Mouse (Mus musculus) B cell, adult 2 months (primary cell): ENCODE measurements around the gene Txnrd1.

Experiments used
- DNase-seq, 2 experiments: peaks; one replicate each; pipeline ENCODE4 v3.0.0; 2022

Gene Txnrd1

DNA sequence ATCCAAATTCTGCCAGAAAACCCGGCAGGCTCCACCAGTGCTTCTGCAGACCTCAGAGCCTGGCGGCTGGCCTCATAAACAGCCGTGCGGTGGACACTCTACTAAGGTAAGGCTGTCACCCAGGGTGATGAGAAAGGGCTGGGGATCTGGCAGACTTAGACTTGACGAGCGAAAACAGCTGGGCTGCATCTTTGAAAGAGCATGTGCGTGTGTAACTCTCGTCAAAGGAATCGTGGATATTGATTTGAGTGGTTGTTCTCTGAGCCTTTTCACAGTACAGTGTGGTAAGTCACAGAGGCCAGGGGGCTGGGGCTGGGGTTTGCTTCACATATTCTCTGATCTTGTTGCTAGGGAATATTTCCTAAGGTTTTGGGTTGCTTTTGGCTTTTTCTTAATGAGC lies at the start of gene Txnrd1:
Gene Txnrd1 (plus strand): TSS at position 26 of the 400 bp plus-strand sequence.
- no peak for DNase-seq

GRCm38 (mm10) chr10:82789181-82789580 lies 44.6 kb upstream of the Txnrd1 start:
- no peak for DNase-seq

- DNase-seq = no peak
Observed at GRCm38 (mm10) chr10:82790504-82790903, 43.2 kb upstream of the Txnrd1 start.

DNA sequence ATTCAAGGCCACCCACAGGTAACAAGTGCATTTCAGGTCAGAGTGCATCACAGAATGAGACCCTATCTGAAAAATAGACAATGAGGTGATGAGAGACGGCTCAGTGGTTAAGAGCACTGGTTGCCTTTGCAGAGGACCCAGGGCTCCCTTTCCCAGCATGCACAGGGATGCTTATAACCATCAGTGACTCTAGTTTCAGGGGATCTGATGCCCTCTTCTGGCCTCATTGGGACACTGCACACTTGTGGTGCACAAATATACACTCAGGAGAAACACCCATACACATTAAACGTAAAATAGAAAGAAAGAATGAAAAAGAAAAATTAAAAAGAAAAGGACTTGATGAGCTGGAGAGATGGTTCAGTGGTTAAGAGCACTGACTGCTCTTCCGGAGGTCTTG lies 42.0 kb upstream of the Txnrd1 start:
- DNase-seq = no peak

DNA sequence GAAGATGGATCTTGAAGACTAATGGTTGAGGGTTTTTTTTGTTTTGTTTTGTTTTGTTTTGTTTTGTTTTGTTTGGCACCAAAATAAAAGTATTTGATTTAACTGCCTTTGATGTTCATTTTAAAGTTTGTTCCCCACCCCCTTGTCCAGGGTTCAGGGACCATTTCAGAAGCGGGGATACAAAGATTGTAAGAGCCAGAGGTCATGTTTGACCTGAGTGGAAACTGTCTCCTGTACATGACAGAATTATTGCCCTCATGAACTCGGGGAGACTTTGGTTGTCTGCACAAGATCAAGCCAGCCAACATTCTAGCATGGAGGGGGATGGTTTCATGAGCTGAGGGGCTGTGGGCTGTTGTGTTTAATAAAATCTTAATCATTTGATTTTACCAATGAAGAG lies 41.4 kb upstream of the Txnrd1 start:
- DNase-seq = no peak

DNA sequence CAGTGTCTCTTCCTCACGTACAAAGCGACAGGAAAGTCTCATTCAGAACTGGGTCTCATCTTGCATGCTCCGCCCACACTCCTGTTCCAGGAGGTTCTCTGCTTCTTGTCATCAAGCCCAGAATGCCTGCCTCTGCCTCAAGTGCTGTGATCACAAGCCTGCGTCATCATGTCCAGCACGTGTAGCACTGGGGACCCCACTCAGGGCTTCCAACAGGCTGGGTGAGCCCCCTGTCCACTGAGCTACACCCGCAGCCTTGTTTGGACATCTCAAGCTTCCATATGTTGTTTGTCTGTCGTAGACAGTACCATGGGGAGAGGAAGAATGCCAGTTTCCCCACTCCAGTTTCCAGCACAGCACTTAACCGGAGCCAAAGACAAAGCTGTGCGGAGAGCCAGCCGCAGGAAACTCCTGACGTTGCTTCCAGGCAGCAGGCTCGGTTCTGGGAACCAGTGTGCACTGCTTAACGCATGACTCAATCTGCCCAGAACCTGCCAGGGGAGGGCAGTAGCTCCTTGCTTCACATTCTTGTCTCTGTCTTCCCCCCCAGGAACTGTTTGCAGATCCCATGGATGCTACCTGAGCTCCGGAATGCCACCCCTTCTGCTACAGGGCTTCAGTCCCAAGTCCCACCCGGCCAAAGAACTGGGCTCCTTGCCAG lies 38.5 kb upstream of the Txnrd1 start:
- DNase-seq = peak; percentile 21 to 28

DNA sequence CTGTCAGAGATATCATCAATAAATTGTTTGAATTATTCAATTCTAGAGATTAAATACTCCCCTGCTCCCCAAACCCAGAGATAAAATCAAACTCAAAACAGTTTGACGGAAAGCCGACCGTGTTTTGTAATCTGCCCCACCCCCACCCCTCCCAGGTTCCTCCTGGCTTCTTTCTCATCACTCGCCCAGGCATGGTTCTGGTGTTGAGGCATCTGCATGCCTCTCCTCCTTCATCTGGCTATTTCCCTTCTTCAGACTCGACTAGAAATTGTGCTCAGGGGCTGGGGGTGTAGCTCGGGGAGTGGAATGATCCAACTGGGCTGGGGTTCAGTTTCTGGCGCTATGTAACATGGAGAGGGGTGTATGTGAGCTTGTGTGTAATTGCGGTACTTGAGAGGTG lies 38.0 kb upstream of the Txnrd1 start:
- no peak for DNase-seq

DNA sequence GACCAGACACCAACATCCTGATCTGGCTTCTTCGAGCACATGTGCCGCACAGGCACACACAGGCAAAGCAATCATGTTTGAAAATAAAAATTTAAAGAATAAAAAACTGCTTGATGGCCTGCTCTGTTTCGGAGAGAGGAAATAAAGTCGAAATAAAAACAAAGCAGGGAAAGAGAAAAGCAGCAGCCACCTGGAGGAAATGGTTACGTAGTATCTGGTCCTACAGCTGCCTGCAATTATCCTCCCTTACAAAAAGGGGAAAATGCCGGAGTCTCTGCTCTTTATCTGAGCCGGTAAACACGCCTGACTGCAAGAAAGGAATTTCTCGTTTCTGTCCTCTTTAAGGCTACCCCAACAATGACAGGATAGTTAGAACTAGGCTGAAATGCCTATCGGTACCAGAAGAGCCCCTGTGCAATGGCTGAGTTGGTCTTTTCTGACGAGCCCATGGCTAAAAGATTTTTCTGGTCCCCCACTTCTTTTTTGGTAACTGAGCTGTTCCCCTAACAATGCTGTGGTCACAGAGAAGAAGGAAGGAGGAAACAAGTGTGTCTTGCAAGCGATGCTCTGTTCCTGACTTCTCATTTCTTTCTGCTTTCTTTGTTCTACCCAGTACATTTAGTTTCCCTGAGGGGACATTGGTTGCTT lies 37.2 kb upstream of the Txnrd1 start:
- no peak for DNase-seq

GRCm38 (mm10) chr10:82797119-82797491 lies 36.6 kb upstream of the Txnrd1 start:
- DNase-seq = peak in 1 of 2 experiments; percentile 29

DNA sequence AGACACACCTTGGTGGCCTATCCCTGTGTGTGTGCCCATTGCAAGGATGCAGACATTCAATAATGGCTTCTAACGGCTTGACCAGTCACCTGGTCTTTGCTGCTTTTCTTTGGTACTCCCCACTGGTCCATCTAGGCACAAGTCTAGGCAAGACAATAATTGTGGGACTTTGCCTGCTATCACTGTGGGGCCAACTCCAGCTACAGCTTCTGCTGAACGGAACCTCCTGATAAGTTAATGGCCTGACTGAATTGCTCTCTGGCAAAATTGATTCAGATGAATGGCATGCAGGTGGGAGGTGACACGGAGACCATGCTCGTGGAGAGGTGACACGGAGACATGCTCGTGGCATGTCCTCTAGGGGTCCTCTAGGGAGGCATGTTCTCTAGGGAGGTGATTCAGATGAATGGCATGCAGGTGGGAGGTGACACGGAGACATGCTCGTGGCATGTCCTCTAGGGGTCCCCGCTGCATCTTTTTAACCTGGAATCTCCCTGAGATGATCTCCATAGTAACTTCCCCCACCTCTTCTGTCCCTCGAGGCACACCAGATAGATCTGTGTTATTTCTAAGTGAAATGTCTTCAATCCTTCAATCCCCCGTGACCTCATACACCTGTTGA lies 35.3 kb upstream of the Txnrd1 start:
- peak; percentile 26 to 38 for DNase-seq

DNA sequence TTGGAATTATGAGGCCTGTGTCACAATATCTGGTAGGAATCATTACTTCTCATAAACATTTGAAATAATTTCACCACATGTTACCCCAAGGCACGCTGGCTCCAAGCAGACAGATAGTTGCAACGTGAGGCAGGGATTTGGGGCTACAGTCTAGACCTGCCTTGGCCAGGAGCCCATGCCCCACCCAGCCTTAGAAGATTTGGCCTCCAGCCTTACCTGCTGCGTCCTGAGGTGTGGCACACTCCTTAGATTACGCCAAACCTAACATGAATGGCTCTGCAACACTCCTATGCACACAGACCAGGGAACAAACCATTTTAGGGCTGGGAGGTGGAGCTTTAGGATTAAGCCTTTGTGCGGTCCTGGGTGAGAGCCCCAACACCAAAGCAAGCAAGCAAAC lies 33.7 kb upstream of the Txnrd1 start:
- DNase-seq = no peak

DNA sequence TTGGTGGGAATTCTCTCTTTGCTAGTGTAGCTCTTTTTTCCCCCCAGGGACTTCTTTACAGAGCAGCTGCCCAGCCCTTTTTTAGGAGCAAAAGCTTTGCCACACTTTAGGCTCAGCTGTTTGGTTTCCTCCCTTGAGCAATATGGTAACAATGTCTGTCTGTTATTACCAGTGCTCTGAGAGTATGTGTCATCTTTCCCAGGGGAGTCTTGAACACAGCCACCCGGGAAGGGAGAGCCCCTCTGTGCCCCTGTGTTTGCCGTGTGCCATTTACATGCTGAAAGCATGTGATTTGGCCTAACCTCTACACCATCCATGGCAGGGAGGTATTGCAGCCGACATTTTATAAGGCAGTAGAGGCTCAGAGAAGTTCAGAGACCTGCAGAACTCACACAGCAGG lies 29.4 kb upstream of the Txnrd1 start:
- DNase-seq = no peak

GRCm38 (mm10) chr10:82805111-82805510 lies 28.6 kb upstream of the Txnrd1 start:
- no peak for DNase-seq

DNA sequence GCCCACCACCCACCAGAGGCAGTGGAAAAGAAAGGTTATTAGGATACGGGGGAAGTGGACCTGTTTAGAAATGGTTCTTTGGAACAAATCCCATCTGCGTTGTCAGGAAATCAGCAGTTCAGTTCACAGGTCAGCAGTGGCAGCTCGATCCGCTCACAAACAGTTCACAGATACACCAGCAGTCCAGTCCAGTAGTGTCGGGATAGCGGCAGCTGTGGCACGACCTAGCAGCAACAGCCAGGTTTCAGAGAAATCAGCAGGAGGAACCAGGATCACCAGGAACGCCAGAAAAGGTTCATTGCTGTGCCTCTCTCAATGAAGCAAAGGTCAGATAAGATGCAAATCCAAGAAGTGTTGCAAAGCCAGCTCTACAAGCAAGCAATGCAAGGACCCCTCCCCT lies 27.3 kb upstream of the Txnrd1 start:
- no peak for DNase-seq

- no peak for DNase-seq
Observed at GRCm38 (mm10) chr10:82807238-82807637, 26.5 kb upstream of the Txnrd1 start.

DNA sequence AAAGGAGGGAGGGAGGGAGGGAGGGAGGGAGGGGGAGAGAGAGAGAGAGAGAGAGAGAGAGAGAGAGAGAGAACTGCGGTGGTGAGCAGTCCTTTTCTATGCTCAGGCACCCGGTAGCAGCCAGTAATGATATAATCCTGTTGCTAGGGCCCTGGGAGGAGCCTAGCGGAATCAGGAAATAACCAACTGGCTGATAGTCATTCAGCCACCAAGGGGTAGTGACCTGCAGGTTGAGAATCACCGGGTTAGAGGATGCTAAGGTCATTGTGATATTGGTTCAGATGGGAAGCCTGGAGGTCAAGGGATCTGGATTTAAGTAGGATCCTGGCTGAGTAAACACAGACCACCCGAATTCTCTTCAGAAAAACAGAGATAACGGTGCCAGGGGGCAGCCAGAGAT lies 25.6 kb upstream of the Txnrd1 start:
- no peak for DNase-seq

DNA sequence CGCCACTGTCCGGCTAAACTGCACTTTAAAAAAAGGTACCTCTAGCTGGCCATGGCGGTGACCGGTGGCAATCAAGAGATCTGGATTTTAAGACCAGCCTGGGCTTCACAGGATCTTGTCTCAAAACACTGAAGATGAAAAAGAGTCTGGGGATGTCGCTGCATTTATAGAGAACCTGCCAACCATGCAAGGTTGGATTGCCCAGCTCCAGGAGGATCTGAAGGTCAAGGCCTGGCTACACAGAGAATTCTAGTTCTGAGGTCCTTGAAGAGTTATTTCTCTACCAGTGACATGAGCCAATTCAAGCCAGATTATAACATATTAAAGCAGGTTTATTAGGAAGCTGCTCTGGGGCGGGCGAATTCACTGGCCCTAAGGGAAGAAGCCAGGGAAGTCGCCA lies 24.9 kb upstream of the Txnrd1 start:
- no peak for DNase-seq

DNA sequence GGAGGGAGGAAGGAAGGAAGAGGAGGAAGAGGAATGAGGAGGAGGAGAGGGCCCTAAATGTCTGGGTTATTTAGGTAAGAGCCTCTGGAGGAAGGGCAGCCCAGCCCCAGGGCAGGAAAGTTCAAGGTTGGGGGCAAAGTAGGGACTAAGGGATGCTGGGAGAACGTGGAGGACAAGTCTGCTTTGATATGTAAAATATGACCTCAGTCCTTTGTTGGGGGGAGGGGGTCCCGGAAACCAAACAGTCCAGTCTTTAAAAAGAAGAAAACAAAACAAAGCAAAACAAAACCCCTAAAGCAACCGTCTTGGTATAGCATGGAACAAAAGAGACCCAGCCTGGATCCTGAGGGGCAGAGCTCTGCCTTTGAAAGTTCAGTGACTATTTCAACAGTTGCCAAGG lies 24.4 kb upstream of the Txnrd1 start:
- DNase-seq = no peak

DNA sequence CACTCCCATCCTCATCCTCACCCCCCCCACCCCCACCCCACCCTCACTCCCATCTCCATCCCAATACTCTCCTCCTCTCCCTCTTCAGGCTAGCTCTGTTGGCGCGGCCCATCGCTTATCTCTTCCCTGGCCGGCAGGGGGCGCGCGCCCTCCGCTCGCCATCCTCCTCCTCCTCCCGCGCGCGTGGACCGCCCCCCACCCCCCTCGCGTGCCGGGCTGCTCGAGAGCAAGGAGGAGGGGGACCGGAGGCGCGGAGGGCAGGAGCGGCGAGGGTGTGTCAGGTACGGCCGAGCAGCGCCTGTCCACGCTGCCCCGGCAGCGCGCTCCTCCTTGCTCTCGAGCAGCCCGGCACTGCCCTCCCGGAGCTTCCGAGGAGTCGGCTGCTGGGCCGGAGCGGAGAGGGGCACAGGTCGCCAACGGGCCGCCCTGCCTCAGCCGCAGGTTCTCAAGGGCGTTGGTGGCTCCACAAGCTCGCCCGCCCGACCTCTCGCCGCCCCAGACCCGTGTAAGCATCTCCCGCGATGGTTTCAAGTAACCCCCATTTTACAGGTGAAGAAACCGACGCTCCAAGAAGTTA lies 21.8 kb upstream of the Txnrd1 start:
- peak; percentile 87 to 89 for DNase-seq

GRCm38 (mm10) chr10:82814096-82814970 lies 19.4 kb upstream of the Txnrd1 start:
- DNase-seq = peak; percentile 72 to 81

DNA sequence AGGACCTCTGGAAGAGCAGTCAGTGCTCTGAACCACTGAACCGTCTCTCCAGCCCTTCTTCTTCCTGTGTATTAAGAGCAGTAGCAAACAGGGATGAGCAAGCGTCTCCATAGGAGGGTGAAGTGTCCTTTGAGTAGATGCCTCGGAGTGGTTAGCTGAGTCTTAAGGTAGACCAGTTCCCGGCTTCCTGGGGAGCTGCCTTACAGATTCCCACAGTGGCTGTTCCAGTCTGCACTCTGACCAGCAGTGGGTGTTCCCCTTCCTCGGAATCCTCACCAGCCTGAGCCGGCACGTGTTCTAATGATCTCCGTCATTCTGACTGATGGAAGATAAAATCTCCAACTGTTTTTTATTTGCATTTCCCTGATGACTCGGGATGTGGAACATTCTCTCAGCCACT lies 17.3 kb upstream of the Txnrd1 start:
- no peak for DNase-seq

GRCm38 (mm10) chr10:82817514-82817913 lies 16.2 kb upstream of the Txnrd1 start:
- DNase-seq = no peak

DNA sequence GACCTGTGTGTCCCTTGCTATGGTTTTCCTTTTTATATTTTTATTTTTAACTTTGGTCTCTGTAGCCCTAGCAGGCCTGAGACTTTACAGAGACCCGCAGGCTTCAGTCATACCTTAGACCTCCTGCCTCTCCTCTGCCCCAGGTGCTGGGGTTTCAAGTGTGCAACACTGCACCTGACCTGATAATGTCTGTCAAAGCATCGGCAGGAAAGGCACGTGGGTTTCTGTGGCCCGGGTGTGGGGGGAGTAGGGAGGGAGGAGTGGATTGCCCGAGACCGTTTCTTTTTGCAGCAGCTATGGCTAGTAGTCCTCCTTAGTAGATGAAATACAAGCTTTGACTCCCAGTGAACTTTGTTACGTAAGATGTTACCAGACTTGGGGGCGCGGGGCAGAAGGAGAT lies 15.8 kb upstream of the Txnrd1 start:
- DNase-seq = peak; percentile 23 to 32
